In genomic region chr12:4173108-4173790, GRCm38 (mm10) we compare ENCODE assay signal across 18 mouse cellular contexts. TPM values are rescaled to one million over a fixed set of nuclear protein-coding genes. Genes with fewer than 3 reads are reported as not detected.
DNase-seq lines count a peak whose midpoint lies in the region; ATAC-seq lines count a peak whose summit lies in the region.
"Had no signal": no experiment of that assay in that cellular context is flagged by ENCODE, and none has a peak within 500 bp of the region (broad histone marks: within the 10 kb centered on the region; RNA-seq: fewer than 3 reads in every experiment).

No protein-coding gene starts in this region.

- DNase-seq in ES-CJ7 (ENCODE audit: low read depth, low spot score), result peak; percentile 21
- peak; percentile 56 for DNase-seq in brain, adult 2 months (ENCODE audit: low read depth, low spot score)
- DNase-seq in cerebellum, adult 8-10 months, result peak; percentile 64
- peak; percentile 73 to 79 for DNase-seq in cerebellum, postnatal 25 days
- no peak for DNase-seq in urinary bladder, postnatal 14 days (ENCODE audit: low spot score)
- no peak for DNase-seq in thymus, postnatal 4 days
- DNase-seq: adrenal gland, adult 2 months; B cell, adult 2 months; heart, postnatal 14 days; kidney, adult 11 months; kidney, postnatal 14 days; lung, postnatal 4 days; thymus, postnatal 14 days had no signal

- no peak for ATAC-seq in megakaryocyte, adult 5-6 weeks (ENCODE audit: poor library complexity, severe bottlenecking)
- ATAC-seq: activated CD4-positive, CD25-positive, alpha-beta regulatory T cell, adult 4 months; forebrain, embryonic 16.5 days; inflammation-experienced regulatory T-cells, adult 6 months; midbrain, embryonic 13.5 days had no signal

RNA-seq across cellular contexts. Expression of gene Adcy3, which starts 40.3 kb away (rescaled TPM):
- 0.38 and 2.5 TPM in 2 replicates for total RNA-seq in megakaryocyte, adult 5-6 weeks (2015)
- 0.77 and 1.0 TPM in 2 replicates for total RNA-seq in megakaryocyte, adult 5-6 weeks (2017)

Comparison
In these comparisons a context has a peak if more than half of its experiments do, and no peak if none do; other contexts are left out.
1. DNase-seq: peak in ES-CJ7 (single experiment), brain, adult 2 months (single experiment), cerebellum, adult 8-10 months (single experiment) and cerebellum, postnatal 25 days (2 of 2); none in urinary bladder, postnatal 14 days (single experiment) and thymus, postnatal 4 days (single experiment).